In genomic region chr13:17855492-17856138, GRCm38 (mm10) we compare ENCODE assay signal across 9 mouse cellular contexts. TPM values are rescaled to one million over a fixed set of nuclear protein-coding genes. Genes with fewer than 3 reads are reported as not detected.
DNase-seq lines count a peak whose midpoint lies in the region; ATAC-seq and TF ChIP-seq lines count a peak whose summit lies in the region.
"Had no signal": no experiment of that assay in that cellular context is flagged by ENCODE, and none has a peak within 500 bp of the region (broad histone marks: within the 10 kb centered on the region; RNA-seq: fewer than 3 reads in every experiment).

No protein-coding gene starts in this region.

- H3K4me1 ChIP-seq in heart, embryonic 16.5 days (ENCODE audit: control insufficient read depth, insufficient read depth, low read length) = peaks cover 8% of the 10 kb centered on the region; the same call in 1 of the 2 replicates
- peaks cover 3% of the 10 kb centered on the region; the same call in 1 of the 2 replicates for H3K4me1 ChIP-seq in embryonic facial prominence, embryonic 14.5 days (ENCODE audit: control insufficient read depth, insufficient read depth, low read length)
- H3K4me1 ChIP-seq in limb, embryonic 14.5 days (ENCODE audit: control insufficient read depth, insufficient read depth, low read length) = 0 out of 2 replicates have a peak, but pooled peaks cover 7% of the 10 kb centered on the region
- H3K4me1 ChIP-seq in stomach, embryonic 14.5 days (ENCODE audit: control insufficient read depth, insufficient read depth, low read length) = no peaks in the 10 kb centered on the region

- peak overlapping the region; percentile 52 for H3K4me2 ChIP-seq in heart, embryonic 16.5 days (ENCODE audit: low read depth, low read length)
- peak overlapping the region; percentile 40 for H3K4me2 ChIP-seq in embryonic facial prominence, embryonic 14.5 days (ENCODE audit: low read depth, low read length)
- peak overlapping the region; percentile 22; the same call in 1 of the 2 replicates for H3K4me2 ChIP-seq in limb, embryonic 14.5 days (replicated peaks; ENCODE audit: low read depth, low read length, severe bottlenecking)
- H3K4me2 ChIP-seq in stomach, embryonic 14.5 days (replicated peaks; ENCODE audit: low read depth, low read length) = peak overlapping the region; percentile 15

- peak; percentile 41; the same call in 1 of the 2 replicates for ATAC-seq in heart, embryonic 16.5 days (replicated peaks; ENCODE audit: extremely low read depth, insufficient read depth, low FRiP score)
- ATAC-seq in embryonic facial prominence, embryonic 14.5 days (ENCODE audit: low read depth) = peak; percentile 65
- ATAC-seq in limb, embryonic 14.5 days (ENCODE audit: low FRiP score, low read depth) = no peak
- peak; percentile 68 for ATAC-seq in stomach, embryonic 14.5 days (ENCODE audit: insufficient number of reproducible peaks, insufficient read depth, low FRiP score, low read depth)

- no peak overlapping the region; the same call in 1 of the 2 replicates for H3K9ac ChIP-seq in heart, embryonic 16.5 days (ENCODE audit: low read length)
- H3K9ac ChIP-seq in embryonic facial prominence, embryonic 14.5 days (ENCODE audit: low read depth, low read length) = no peak overlapping the region
- no peak overlapping the region for H3K9ac ChIP-seq in limb, embryonic 14.5 days (ENCODE audit: low read depth, low read length, severe bottlenecking)
- no peak overlapping the region for H3K9ac ChIP-seq in stomach, embryonic 14.5 days (replicated peaks; ENCODE audit: low read depth, low read length)

- no peaks in the 10 kb centered on the region for H3K27me3 ChIP-seq in heart, embryonic 16.5 days (ENCODE audit: control insufficient read depth, insufficient read depth, low read length)
- no peaks in the 10 kb centered on the region for H3K27me3 ChIP-seq in embryonic facial prominence, embryonic 14.5 days (replicated peaks; ENCODE audit: control insufficient read depth, insufficient read depth, low read length)
- no peaks in the 10 kb centered on the region for H3K27me3 ChIP-seq in limb, embryonic 14.5 days (ENCODE audit: control insufficient read depth, insufficient read depth, low read length)
- no peaks in the 10 kb centered on the region for H3K27me3 ChIP-seq in stomach, embryonic 14.5 days (ENCODE audit: control insufficient read depth, insufficient read depth, low read length)
- H3K27me3 ChIP-seq: CH12.LX had no signal

- no peak for TF ChIP-seq POLR2A in limb, embryonic 14.5 days (IDR thresholded peaks at IDR 0.05; ENCODE audit: borderline replicate concordance, extremely low read depth, insufficient read depth, insufficient read length)

- H3K9me3 ChIP-seq in heart, embryonic 16.5 days (replicated peaks; ENCODE audit: control insufficient read depth, low read length) = peaks cover 10% of the 10 kb centered on the region
- no peaks in the 10 kb centered on the region for H3K9me3 ChIP-seq in embryonic facial prominence, embryonic 14.5 days (ENCODE audit: control insufficient read depth, low read length)
- H3K9me3 ChIP-seq in limb, embryonic 14.5 days (ENCODE audit: control insufficient read depth, low read length) = no peaks in the 10 kb centered on the region
- H3K9me3 ChIP-seq in stomach, embryonic 14.5 days (ENCODE audit: control insufficient read depth, low read depth, low read length) = no peaks in the 10 kb centered on the region

- 5% methylated on average over 13 of the region's 13 CpGs for WGBS in heart, embryonic 16.5 days
- WGBS in embryonic facial prominence, embryonic 14.5 days = 6% methylated on average over 13 of the region's 13 CpGs
- 9% methylated on average over 13 of the region's 13 CpGs for WGBS in limb, embryonic 14.5 days
- 7% methylated on average over 13 of the region's 13 CpGs for WGBS in stomach, embryonic 14.5 days

- H3K36me3 ChIP-seq in heart, embryonic 16.5 days (ENCODE audit: control insufficient read depth, insufficient read depth) = no peaks in the 10 kb centered on the region
- no peaks in the 10 kb centered on the region for H3K36me3 ChIP-seq in embryonic facial prominence, embryonic 14.5 days (ENCODE audit: control insufficient read depth, insufficient read depth, low read length)
- no peaks in the 10 kb centered on the region for H3K36me3 ChIP-seq in limb, embryonic 14.5 days (ENCODE audit: control insufficient read depth, insufficient read depth, low read length)
- no peaks in the 10 kb centered on the region for H3K36me3 ChIP-seq in stomach, embryonic 14.5 days (ENCODE audit: control insufficient read depth, insufficient read depth, low read length)

- H3K4me3 ChIP-seq in heart, embryonic 16.5 days (ENCODE audit: low read length) = peak overlapping the region; percentile 21
- H3K4me3 ChIP-seq in embryonic facial prominence, embryonic 14.5 days (ENCODE audit: low read depth, low read length) = no peak overlapping the region
- no peak overlapping the region for H3K4me3 ChIP-seq in limb, embryonic 14.5 days (replicated peaks; ENCODE audit: low read length)
- H3K4me3 ChIP-seq in stomach, embryonic 14.5 days (ENCODE audit: low read depth, low read length) = no peak overlapping the region

- no peak for DNase-seq in heart, postnatal 4 days
- peak; percentile 32 for DNase-seq in embryonic facial prominence, embryonic 14.5 days (ENCODE audit: low spot score)
- no peak for DNase-seq in limb, embryonic 14.5 days (ENCODE audit: low spot score)
- no peak for DNase-seq in cerebellum, adult 11-12 months
- DNase-seq in adrenal gland, postnatal 36 days = no peak
- DNase-seq in gastrocnemius, adult 18-20 months (ENCODE audit: low spot score) = no peak

- no peak overlapping the region for H3K27ac ChIP-seq in heart, embryonic 16.5 days (ENCODE audit: low read length)
- H3K27ac ChIP-seq in embryonic facial prominence, embryonic 14.5 days (replicated peaks; ENCODE audit: low read depth, low read length) = no peak overlapping the region
- H3K27ac ChIP-seq in limb, embryonic 14.5 days (replicated peaks; ENCODE audit: low read depth, low read length) = no peak overlapping the region
- no peak overlapping the region for H3K27ac ChIP-seq in stomach, embryonic 14.5 days (ENCODE audit: low read length)

RNA-seq across cellular contexts. Expression of gene Cdk13, which starts 50.7 kb away (rescaled TPM):
- polyA plus RNA-seq in heart, embryonic 16.5 days (2015; fragmentation: Nextera tagmentation; extraction: Ambion mirVana) = 10.0 and 10.9 TPM in 2 replicates
- 10 to 100 TPM; 40.8 to 42.3 TPM for total RNA-seq in heart, postnatal 4 days (2021)
- 18.7 and 20.3 TPM in 2 replicates for polyA plus RNA-seq in embryonic facial prominence, embryonic 14.5 days (2014; fragmentation: Nextera tagmentation; extraction: Ambion mirVana)
- 35.3 and 40.1 TPM in 2 replicates for polyA plus RNA-seq in limb, embryonic 14.5 days (2012; rRNA removed)
- 22.1 and 22.6 TPM in 2 replicates for polyA plus RNA-seq in limb, embryonic 14.5 days (2014; fragmentation: Nextera tagmentation; extraction: Ambion mirVana)
- polyA plus RNA-seq in stomach, embryonic 14.5 days (2014; fragmentation: Nextera tagmentation; extraction: Ambion mirVana) = 27.5 and 27.8 TPM in 2 replicates
- 10 to 100 TPM; 48.3 to 55.1 TPM for total RNA-seq in adrenal gland, postnatal 36 days (2021)
- total RNA-seq in gastrocnemius, adult 18-20 months (2021) = 10 to 100 TPM; 18.6 to 19.6 TPM
